Mouse (Mus musculus) kidney, embryonic 14.5 days (tissue): ENCODE measurements at regions not wholly inside any gene's neighbourhood (a gene's known extent, or its start where the extent isn't known, plus 50 kb on each side); places are given as distances from the start of the nearest gene placed in this dataset.
A peak's percentile ranks its signal among the peaks of the same experiment; 100 is the strongest.
"Not testable (repeated sequence)": the region's sequence is repeated elsewhere in the genome, so short reads cannot be mapped to it uniquely, and the experiment has no call there.

ENCODE experiments used
- ATAC-seq: fragments of 200-750 bp; cut with Nextera tagmentation; 2 replicates; pipeline ENCODE4 v1.8.0; 2017; ENCODE audit warnings: moderate number of reproducible peaks, mild to moderate bottlenecking, moderate TSS enrichment, moderate library complexity; ENCODE audit not compliant: low FRiP score, low TSS enrichment
- H3K27ac ChIP-seq: fragments of 300-500 bp; sonication (generic); 2 replicates; pipeline ENCODE4 v1.5.1; 2014; ENCODE audit warnings: low read depth, mild to moderate bottlenecking, low read length, moderate library complexity, mixed read lengths
- H3K27me3 ChIP-seq: fragments of 300-500 bp; sonication (generic); 2 replicates; pipeline ENCODE4 v1.6.1; 2014; ENCODE audit warnings: mild to moderate bottlenecking, low read length; ENCODE audit not compliant: control insufficient read depth, insufficient read depth
- H3K36me3 ChIP-seq: fragments of 300-500 bp; sonication (generic); 2 replicates; pipeline ENCODE4 v1.6.1; 2014; ENCODE audit warnings: low read length, mixed read lengths; ENCODE audit not compliant: control insufficient read depth, insufficient read depth
- H3K4me1 ChIP-seq: fragments of 300-500 bp; sonication (generic); 2 replicates; pipeline ENCODE4 v1.6.1; 2014; ENCODE audit warnings: low read length, mixed read lengths; ENCODE audit not compliant: control insufficient read depth, insufficient read depth
- H3K4me2 ChIP-seq: fragments of 300-500 bp; sonication (generic); replicated peaks from 2 replicates; pipeline ENCODE4 v1.6.1; 2014; ENCODE audit warnings: low read depth, mild to moderate bottlenecking, low read length
- H3K4me3 ChIP-seq: fragments of 300-500 bp; sonication (generic); 2 replicates; pipeline ENCODE4 v1.5.1; 2014; ENCODE audit warnings: mild to moderate bottlenecking, low read length
- H3K9ac ChIP-seq: fragments of 300-500 bp; sonication (generic); 2 replicates; pipeline ENCODE4 v1.6.1; 2014; ENCODE audit warnings: low read depth, mild to moderate bottlenecking, low read length, moderate library complexity
- H3K9me3 ChIP-seq: fragments of 300-500 bp; sonication (generic); 2 replicates; pipeline ENCODE4 v1.6.1; 2016; ENCODE audit warnings: low read length; ENCODE audit not compliant: control insufficient read depth
- WGBS: fragments of 180-500 bp; shearing (Covaris S2); extraction: QIAGEN DNeasy Blood & Tissue Kit; methylation state at CpG from one replicate; pipeline ENCODE4 v1.1.7; 2014; 5-methylcytosine and 5-hydroxymethylcytosine counted together

DNA sequence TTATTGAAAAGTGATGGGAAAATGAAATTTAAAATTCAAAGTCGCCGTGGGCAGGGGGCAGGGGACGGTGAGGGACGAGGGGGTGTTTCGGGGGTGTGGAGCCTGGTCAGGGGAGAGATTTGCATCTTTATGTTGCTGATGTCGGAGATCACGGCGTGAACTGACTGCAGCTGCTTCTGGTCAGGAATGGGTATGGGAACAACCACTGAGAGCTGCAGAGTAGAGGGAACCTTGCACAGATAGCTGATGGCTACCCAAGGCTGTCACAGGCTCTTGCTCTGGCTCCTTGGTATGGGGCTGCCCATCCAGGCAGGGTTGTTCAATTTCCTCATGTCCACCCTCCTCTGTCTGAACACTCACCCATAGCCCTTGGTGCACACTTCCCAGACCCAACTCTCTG is 155.9 kb downstream of the Kif26a start:
- no peak overlapping the region for H3K4me3 ChIP-seq
- no peak overlapping the region for H3K9ac ChIP-seq
- no peak overlapping the region for H3K27ac ChIP-seq
- WGBS = 12% methylated on average over 8 of the region's 8 CpGs
- H3K4me1 ChIP-seq = peaks cover 5% of the 10 kb centered on the region
- H3K36me3 ChIP-seq = no peaks in the 10 kb centered on the region
- H3K9me3 ChIP-seq = no peaks in the 10 kb centered on the region
- no peak for ATAC-seq
- peaks cover 26% of the 10 kb centered on the region for H3K27me3 ChIP-seq
- peak overlapping the region; percentile 19 for H3K4me2 ChIP-seq

DNA sequence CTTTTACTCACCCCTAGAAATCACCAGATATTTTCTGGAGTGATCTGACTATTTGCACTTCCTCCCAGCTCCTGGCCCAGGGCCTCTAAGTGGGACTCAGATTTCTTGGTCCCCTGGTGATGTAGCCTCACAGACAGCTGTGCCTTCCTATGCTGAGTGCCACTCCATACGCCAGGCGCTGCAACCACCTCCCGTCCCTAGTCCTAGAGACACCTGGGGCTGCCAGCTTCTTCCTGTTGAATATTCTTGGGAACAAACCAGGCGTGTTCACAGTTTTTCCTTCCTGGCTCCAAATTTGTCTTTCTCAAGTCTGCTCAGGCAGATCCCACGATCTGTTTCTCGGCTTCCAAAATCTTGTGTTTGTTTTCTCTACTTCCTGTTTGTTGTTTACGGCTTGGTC is 160.2 kb downstream of the Kif26a start:
- H3K4me2 ChIP-seq = no peak overlapping the region
- H3K4me3 ChIP-seq = no peak overlapping the region
- H3K4me1 ChIP-seq = peaks cover 14% of the 10 kb centered on the region
- H3K36me3 ChIP-seq = no peaks in the 10 kb centered on the region
- no peak for ATAC-seq
- H3K27me3 ChIP-seq = peaks cover 22% of the 10 kb centered on the region
- H3K9ac ChIP-seq = no peak overlapping the region
- no peaks in the 10 kb centered on the region for H3K9me3 ChIP-seq
- H3K27ac ChIP-seq = no peak overlapping the region
- 51% methylated on average over 7 of the region's 7 CpGs for WGBS

DNA sequence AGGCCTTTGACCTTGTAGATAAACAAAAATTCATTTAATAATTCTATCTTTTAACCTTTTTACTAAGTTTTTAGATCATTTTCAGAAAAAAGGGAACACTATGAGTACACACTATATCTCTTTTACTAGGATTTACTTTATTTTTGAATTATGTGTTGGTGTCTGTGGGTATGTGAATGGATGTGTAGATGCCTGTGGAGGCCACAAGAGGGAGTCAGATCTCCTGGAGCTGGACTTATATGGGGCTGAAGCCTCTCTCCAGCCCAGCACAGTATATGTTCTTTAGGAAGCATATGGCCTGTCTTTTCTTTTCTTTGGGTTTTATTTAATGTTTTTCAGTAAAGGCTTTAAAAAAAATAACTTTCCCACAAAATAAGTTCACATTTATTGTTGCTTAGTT is 162.0 kb downstream of the Kif26a start:
- ATAC-seq = no peak

DNA sequence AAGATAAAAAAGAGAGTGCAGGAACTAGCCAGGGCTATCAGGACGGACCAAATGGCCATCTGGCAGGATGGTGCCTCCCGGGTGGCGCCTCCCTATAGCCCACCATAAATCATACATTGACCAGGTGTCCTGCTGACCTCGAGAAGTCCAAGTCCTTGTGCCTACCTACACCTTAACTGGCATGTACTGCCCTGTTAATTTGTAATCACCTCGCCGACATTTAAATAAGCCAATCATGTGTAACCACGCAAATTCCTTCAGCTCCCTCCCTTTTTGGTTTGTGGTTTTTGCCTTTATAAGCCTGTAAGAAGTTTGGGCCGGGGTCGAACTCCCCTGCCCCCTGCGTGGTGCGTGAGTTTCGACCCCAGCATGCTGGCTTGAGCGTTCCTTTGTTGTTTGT is 163.1 kb downstream of the Kif26a start:
- not testable (repeated sequence) for H3K36me3 ChIP-seq, H3K9me3 ChIP-seq, H3K4me1 ChIP-seq, H3K4me2 ChIP-seq, H3K27ac ChIP-seq, H3K27me3 ChIP-seq, H3K9ac ChIP-seq, ATAC-seq, H3K4me3 ChIP-seq
- 47% methylated on average over 13 of the region's 13 CpGs for WGBS

More for the DNA sequence above, 162.0 kb downstream of the Kif26a start:
- Histone ChIP-seq H3K4me1 (peaks cover 9% of the 10 kb centered on the region; the same call in 1 of the 2 replicates), H3K4me3 (no peak overlapping the region), H3K9me3 (no peaks in the 10 kb centered on the region), H3K4me2 (no peak overlapping the region), H3K27me3 (peaks cover 8% of the 10 kb centered on the region; the same call in 1 of the 2 replicates), H3K36me3 (no peaks in the 10 kb centered on the region), H3K9ac (no peak overlapping the region), H3K27ac (no peak overlapping the region)

DNA sequence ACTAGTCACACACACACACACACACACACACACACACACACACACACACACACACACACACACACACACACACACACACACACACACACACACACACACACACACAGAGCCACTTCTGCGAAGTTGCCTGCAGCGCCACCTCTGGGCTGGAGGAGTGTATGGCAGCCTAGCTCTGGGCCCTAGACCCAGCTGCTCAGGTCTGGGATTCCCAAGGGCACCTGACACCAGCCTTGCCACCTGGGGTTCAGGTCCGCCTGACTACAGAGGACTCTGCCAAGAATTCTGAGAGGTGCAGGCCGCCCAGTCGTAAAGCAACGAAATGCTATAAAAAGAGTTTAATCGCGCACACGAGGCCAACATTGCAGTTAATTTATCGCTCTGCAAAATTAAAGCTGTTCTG is 163.8 kb downstream of the Kif26a start:
- Histone ChIP-seq H3K4me1 (peaks cover 9% of the 10 kb centered on the region; the same call in 1 of the 2 replicates), H3K4me3 (no peak overlapping the region), H3K27ac (no peak overlapping the region), H3K9me3 (no peaks in the 10 kb centered on the region), H3K27me3 (peaks cover 3% of the 10 kb centered on the region; the same call in 1 of the 2 replicates), H3K9ac (no peak overlapping the region), H3K36me3 (no peaks in the 10 kb centered on the region), H3K4me2 (no peak overlapping the region)
- WGBS = 47% methylated on average over 10 of the region's 10 CpGs
- ATAC-seq = peak; percentile 32; the same call in 1 of the 2 replicates

DNA sequence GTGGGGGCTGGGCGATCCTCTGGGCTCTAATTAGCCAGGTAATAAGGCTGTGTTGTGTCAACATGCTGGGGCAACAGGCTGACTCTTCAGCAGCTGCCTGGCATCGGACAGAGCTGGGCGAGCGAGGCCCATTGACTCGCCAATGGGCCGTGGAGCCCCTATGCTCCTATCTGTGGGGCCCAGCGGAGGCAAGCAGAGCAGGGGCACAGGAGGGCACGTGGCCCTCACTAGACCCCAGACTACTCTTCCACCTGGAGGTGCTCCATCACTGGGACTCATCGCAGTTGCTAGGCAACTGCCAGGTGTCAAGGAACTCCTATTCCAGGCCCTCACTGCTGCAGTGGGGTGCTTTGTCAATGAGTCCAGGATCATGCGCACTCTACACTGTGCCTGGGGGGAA is 164.7 kb downstream of the Kif26a start:
- Histone ChIP-seq H3K27me3 (peaks cover 3% of the 10 kb centered on the region; the same call in 1 of the 2 replicates), H3K4me2 (no peak overlapping the region), H3K9me3 (peaks cover 4% of the 10 kb centered on the region; the same call in 1 of the 2 replicates), H3K27ac (no peak overlapping the region), H3K36me3 (no peaks in the 10 kb centered on the region), H3K4me3 (no peak overlapping the region), H3K9ac (no peak overlapping the region), H3K4me1 (peaks cover 9% of the 10 kb centered on the region; the same call in 1 of the 2 replicates)
- peak; percentile 95 for ATAC-seq
- WGBS = 39% methylated on average over 10 of the region's 10 CpGs

- H3K36me3 ChIP-seq = no peaks in the 10 kb centered on the region
- no peak for ATAC-seq
- H3K27ac ChIP-seq = no peak overlapping the region
- H3K9ac ChIP-seq = no peak overlapping the region
- H3K9me3 ChIP-seq = peaks cover 4% of the 10 kb centered on the region; the same call in 1 of the 2 replicates
- WGBS = 89% methylated on average over 5 of the region's 5 CpGs
- H3K27me3 ChIP-seq = peaks cover 10% of the 10 kb centered on the region; the same call in 1 of the 2 replicates
- H3K4me2 ChIP-seq = no peak overlapping the region
- no peak overlapping the region for H3K4me3 ChIP-seq
- H3K4me1 ChIP-seq = peaks cover 9% of the 10 kb centered on the region; the same call in 1 of the 2 replicates
Measured at GRCm38 (mm10) chr12:112314781-112315180, 168.8 kb downstream of the Kif26a start.

DNA sequence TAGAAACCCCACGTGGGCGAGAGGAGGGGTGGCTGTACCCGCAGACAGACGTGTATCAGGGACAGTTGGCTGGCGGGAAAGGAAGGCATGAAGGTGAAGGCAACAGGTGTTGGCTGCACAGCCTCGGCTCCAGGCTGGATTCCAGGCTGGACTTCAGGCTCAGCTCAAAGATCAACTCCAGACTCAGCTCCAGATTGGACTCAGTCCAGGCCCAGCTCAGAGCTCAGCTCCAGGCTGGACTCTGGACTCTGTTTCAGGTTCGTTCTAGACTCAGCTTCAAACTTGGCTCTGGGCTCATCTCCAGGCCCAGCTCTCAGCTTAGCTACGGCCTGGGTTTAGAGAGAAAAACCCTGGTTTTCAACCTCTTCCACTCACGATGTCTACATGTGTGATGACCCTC is 171.2 kb downstream of the Kif26a start:
- H3K4me3 ChIP-seq = no peak overlapping the region
- peaks cover 4% of the 10 kb centered on the region; the same call in 1 of the 2 replicates for H3K9me3 ChIP-seq
- no peaks in the 10 kb centered on the region for H3K36me3 ChIP-seq
- no peaks in the 10 kb centered on the region for H3K4me1 ChIP-seq
- no peak for ATAC-seq
- H3K9ac ChIP-seq = no peak overlapping the region
- 92% methylated on average over 9 of the region's 9 CpGs for WGBS
- H3K27me3 ChIP-seq = peaks cover 16% of the 10 kb centered on the region; the same call in 1 of the 2 replicates
- H3K4me2 ChIP-seq = no peak overlapping the region
- H3K27ac ChIP-seq = no peak overlapping the region

DNA sequence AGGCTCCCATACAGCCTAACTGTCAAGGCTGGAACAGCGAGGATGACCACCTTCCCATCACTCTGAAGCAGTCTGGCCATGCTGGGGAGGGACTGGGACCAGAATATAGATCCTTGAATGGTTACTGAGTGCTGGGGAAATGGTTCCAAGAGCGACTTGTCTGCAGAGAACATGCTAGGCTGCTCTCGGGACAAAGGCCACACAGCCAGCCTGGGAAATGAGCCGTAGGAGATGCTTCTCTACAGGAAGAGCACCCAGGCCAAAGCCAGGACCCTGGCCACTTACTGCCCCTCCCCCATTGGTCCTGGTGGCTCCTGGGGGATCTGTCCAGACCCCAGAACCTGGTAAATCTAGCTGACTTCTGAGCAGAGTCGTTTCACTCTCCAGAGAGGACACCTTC is 170.8 kb upstream of the A530016L24Rik start:
- WGBS = 73% methylated on average over 5 of the region's 5 CpGs
- no peaks in the 10 kb centered on the region for H3K4me1 ChIP-seq
- ATAC-seq = no peak
- H3K27ac ChIP-seq = no peak overlapping the region
- H3K9ac ChIP-seq = no peak overlapping the region
- H3K4me2 ChIP-seq = no peak overlapping the region
- H3K36me3 ChIP-seq = no peaks in the 10 kb centered on the region
- H3K9me3 ChIP-seq = peaks cover 7% of the 10 kb centered on the region; the same call in 1 of the 2 replicates
- peaks cover 16% of the 10 kb centered on the region for H3K27me3 ChIP-seq
- no peak overlapping the region for H3K4me3 ChIP-seq
